Mouse (Mus musculus): ENCODE data around the gene Lgals2. TPM values are rescaled to one million over a fixed set of nuclear protein-coding genes. Genes with fewer than 3 reads are reported as not detected.

The Lgals2 gene
- total and polyA plus RNA-seq, 2 experiments from 2014 or later = 0.27 to 4.6 TPM

DNA sequence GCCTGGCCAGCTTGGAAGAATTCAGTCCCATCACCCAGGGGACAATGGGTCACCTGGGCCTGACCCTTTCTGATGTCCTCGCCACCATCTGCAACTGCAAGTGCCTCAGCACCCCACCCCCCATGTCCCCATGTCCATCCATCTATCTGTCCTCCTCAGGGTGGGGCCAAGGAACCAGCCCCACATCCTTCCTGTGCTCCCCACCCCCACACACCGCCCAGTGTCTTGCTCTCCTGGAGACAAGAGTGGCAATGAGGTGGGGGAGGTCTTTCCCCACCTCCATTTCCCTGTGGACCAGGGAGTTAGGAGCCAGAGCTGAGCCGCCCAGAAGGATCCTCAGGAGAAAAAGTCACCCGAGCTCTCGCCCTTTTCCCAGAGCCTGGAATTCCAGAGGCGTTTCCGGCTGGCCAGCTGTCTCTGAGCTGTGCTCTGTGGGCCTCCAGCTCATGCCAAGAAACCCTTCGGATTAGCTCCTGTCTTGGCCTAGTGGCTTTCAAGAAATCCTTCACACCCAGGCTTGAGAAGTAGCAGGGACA lies 19.2 kb downstream of the Lgals2 start:
- no peak overlapping the region for H3K4me3 ChIP-seq (ENCODE audit: low read depth, low read length)
- ATAC-seq (ENCODE audit: insufficient read depth, low read depth) (peak; percentile 21), DNase-seq (ENCODE audit: low spot score) (peak; percentile 63)
- H3K36me3 ChIP-seq (replicated peaks; ENCODE audit: control insufficient read depth, insufficient read depth, low read length) = no peaks in the 10 kb centered on the region
- no peaks in the 10 kb centered on the region for H3K27me3 ChIP-seq (ENCODE audit: control insufficient read depth, insufficient read depth, low read length)
- peak overlapping the region; percentile 92 for H3K27ac ChIP-seq (ENCODE audit: low read depth)
- peaks cover 30% of the 10 kb centered on the region for H3K4me1 ChIP-seq (ENCODE audit: control insufficient read depth, insufficient read depth)
- peak; percentile 92; the same call in 1 of the 2 replicates for TF ChIP-seq EP300 (IDR thresholded peaks at IDR 0.05; ENCODE audit: low read depth)
- TF ChIP-seq CTCF (IDR thresholded peaks at IDR 0.05; ENCODE audit: low read depth) = no peak
- WGBS = 40% methylated on average over 8 of the region's 8 CpGs
- H3K4me2 ChIP-seq (ENCODE audit: low read depth, low read length) = no peak overlapping the region
- H3K9me3 ChIP-seq (replicated peaks; ENCODE audit: control insufficient read depth, low read length) = no peaks in the 10 kb centered on the region
- H3K9ac ChIP-seq (replicated peaks; ENCODE audit: low read depth, low read length) = no peak overlapping the region

DNA sequence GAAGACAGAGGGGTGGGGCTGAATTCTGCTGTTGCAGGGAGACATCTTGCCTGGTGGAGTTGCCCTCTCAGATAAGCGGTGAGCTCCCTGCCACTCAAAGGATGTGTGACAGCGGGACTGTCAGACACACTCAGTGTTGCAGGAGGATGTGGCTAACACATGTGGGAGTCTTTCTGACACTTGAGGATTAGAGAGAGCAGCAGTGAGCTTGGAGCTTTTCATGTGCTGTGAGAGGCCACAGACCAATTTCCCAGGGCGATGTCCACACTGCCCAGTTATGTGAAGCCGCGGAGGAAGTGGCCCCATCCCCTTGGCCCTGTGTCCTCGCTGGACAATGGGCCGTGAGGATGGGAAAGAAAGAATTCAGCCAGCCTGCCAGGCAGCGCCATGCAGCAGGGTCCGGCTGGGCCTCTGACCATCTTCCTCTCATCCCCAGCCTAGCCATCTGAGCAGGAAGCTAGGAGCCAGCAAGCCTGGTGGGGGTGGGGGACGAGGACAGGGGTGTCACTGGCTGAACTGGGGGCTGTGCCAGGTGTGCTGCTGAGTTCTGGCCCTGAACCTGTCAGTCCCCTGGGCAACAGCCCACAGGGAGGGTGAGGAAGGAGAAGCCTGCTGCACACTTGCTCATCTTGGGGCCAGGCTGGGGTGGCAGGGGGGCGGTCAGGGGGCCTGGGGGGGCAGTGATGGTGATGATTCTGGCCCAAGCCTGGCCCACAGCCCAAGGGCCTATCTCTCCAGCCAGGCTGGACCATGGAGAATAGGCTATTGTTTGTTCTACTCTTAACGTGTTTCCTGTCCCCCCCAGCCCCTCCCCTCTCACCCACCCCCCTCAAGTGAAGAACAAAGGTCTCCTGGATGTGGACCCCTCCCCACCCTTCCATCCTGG lies 19.9 kb downstream of the Lgals2 start:
- H3K36me3 ChIP-seq (replicated peaks; ENCODE audit: control insufficient read depth, insufficient read depth, low read length) = no peaks in the 10 kb centered on the region
- 32% methylated on average over 12 of the region's 12 CpGs for WGBS
- peak; percentile 31 for ATAC-seq (ENCODE audit: insufficient read depth, low read depth)
- H3K4me2 ChIP-seq (ENCODE audit: low read depth, low read length) = peak overlapping the region; percentile 14; the same call in 1 of the 2 replicates
- peak; percentile 49 for DNase-seq (ENCODE audit: low spot score)
- H3K9me3 ChIP-seq (replicated peaks; ENCODE audit: control insufficient read depth, low read length) = no peaks in the 10 kb centered on the region
- H3K27ac ChIP-seq (ENCODE audit: low read depth) = peak overlapping the region; percentile 92
- peaks cover 31% of the 10 kb centered on the region for H3K4me1 ChIP-seq (ENCODE audit: control insufficient read depth, insufficient read depth)
- no peak overlapping the region for H3K9ac ChIP-seq (replicated peaks; ENCODE audit: low read depth, low read length)
- TF ChIP-seq EP300 (IDR thresholded peaks at IDR 0.05; ENCODE audit: low read depth) = no peak
- TF ChIP-seq CTCF (IDR thresholded peaks at IDR 0.05; ENCODE audit: low read depth) = no peak
- no peak overlapping the region for H3K4me3 ChIP-seq (ENCODE audit: low read depth, low read length)
- H3K27me3 ChIP-seq (ENCODE audit: control insufficient read depth, insufficient read depth, low read length) = no peaks in the 10 kb centered on the region

DNA sequence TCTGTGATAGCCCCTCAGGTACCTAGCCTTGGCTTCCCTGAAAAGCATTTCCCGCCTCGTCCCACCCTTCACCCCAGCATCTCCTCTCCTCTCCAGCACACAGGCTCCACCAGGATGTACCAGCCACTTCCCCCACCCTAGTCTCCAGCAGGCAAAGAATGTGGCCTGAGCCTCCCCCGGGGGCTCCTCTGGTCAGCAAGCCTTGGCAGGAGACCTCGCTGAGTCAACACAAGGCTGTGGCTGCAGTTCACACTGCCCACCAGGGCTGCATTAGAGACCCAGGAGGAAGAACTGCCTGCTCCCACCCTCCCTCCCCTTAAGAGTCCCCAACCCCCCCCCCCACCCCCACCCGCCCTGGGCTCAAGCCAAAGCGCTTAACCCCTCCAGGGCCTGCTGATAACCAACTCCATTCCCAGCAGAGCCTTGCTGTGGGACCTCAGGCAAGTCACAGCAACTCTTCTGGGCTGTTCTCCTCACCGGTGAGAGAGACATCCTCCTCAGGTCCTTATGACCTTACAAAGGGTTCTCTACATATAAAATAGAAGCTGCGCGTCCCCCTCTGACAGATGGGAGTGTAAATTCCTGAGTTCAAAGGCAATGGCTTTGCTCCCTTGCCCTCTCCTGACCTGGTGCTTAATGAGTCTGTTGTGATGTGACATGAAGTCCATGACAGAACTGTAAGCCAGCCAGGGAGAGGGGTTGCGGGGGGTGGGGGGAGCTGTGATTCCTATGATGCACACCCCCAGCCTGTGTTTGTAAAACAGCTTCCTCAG lies 20.9 kb downstream of the Lgals2 start:
- H3K4me1 ChIP-seq (ENCODE audit: control insufficient read depth, insufficient read depth) = peaks cover 31% of the 10 kb centered on the region
- ATAC-seq (ENCODE audit: insufficient read depth, low read depth) = no peak
- no peak overlapping the region for H3K9ac ChIP-seq (replicated peaks; ENCODE audit: low read depth, low read length)

DNA sequence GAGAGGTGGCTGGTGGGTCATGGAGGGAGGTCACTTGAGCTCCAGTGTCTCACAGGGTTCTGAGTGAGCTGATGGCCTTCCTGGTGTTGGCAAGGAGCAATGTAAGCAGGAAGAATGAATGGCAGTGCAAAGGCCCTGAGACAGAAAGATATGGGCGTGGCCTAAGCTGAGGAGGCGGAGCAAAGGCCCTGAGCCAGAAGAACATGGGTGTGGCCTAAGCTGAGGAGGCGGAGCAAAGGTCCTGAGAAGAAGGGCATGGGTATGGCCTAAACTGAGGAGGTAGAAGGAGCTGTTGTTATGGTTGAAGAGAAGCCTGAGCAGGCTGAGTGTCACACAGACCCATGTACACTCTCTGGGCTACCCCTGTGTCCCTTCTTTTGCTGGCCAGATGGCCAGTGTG lies 21.7 kb downstream of the Lgals2 start:
- H3K9ac ChIP-seq (replicated peaks; ENCODE audit: low read depth, low read length) = no peak overlapping the region
- peak overlapping the region; percentile 92 for H3K27ac ChIP-seq (ENCODE audit: low read depth)
- 90% methylated on average over 3 of the region's 3 CpGs for WGBS
- ATAC-seq (ENCODE audit: insufficient read depth, low read depth) = no peak
- H3K27me3 ChIP-seq (ENCODE audit: control insufficient read depth, insufficient read depth, low read length) = no peaks in the 10 kb centered on the region
- DNase-seq (ENCODE audit: low spot score) = no peak
- H3K36me3 ChIP-seq (replicated peaks; ENCODE audit: control insufficient read depth, insufficient read depth, low read length) = no peaks in the 10 kb centered on the region
- no peaks in the 10 kb centered on the region for H3K9me3 ChIP-seq (replicated peaks; ENCODE audit: control insufficient read depth, low read length)
- H3K4me1 ChIP-seq (ENCODE audit: control insufficient read depth, insufficient read depth) = peaks cover 31% of the 10 kb centered on the region
- H3K4me3 ChIP-seq (ENCODE audit: low read depth, low read length) = no peak overlapping the region
- TF ChIP-seq EP300 (IDR thresholded peaks at IDR 0.05; ENCODE audit: low read depth) = no peak
- no peak for TF ChIP-seq CTCF (IDR thresholded peaks at IDR 0.05; ENCODE audit: low read depth)
- H3K4me2 ChIP-seq (ENCODE audit: low read depth, low read length) = no peak overlapping the region

More for the DNA sequence above, 20.9 kb downstream of the Lgals2 start:
- 30% methylated on average over 10 of the region's 10 CpGs for WGBS
- Histone ChIP-seq H3K4me3 (ENCODE audit: low read depth, low read length) (no peak overlapping the region), H3K36me3 (replicated peaks; ENCODE audit: control insufficient read depth, insufficient read depth, low read length) (no peaks in the 10 kb centered on the region), H3K27me3 (ENCODE audit: control insufficient read depth, insufficient read depth, low read length) (no peaks in the 10 kb centered on the region), H3K4me2 (ENCODE audit: low read depth, low read length) (no peak overlapping the region), H3K9me3 (replicated peaks; ENCODE audit: control insufficient read depth, low read length) (no peaks in the 10 kb centered on the region), H3K27ac (ENCODE audit: low read depth) (peak overlapping the region; percentile 92)
- TF ChIP-seq CTCF (IDR thresholded peaks at IDR 0.05; ENCODE audit: low read depth) (no peak), EP300 (IDR thresholded peaks at IDR 0.05; ENCODE audit: low read depth) (no peak)
- DNase-seq (ENCODE audit: low spot score) = no peak

DNA sequence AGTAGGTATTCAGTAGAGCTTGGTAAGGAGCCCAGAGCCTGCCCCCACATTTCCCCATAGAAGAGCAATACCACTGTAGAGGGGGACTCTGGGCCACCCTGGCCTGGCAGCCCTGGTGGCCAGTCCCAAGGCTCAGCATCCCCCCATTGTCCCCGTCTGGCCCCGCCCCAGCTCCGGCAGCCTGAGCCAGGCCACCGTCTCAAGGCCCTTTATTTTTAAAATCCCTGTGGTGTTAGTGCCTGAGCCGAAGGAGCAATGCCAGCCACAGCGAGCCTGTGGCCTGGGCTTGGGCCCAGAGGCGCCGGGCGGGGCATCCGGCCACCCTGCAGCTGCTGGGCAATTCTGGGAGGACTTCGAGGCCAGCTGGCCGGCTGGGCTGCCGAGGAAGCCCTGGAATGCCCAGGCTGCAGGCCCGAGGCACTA lies 22.6 kb downstream of the Lgals2 start:
- H3K4me1 ChIP-seq (ENCODE audit: control insufficient read depth, insufficient read depth) = peaks cover 31% of the 10 kb centered on the region
- 0 out of 2 replicates have a peak, but pooled peaks cover 8% of the 10 kb centered on the region for H3K27me3 ChIP-seq (ENCODE audit: control insufficient read depth, insufficient read depth, low read length)
- peak overlapping the region; percentile 92 for H3K27ac ChIP-seq (ENCODE audit: low read depth)
- peak; percentile 59 for ATAC-seq (ENCODE audit: insufficient read depth, low read depth)
- peak overlapping the region; percentile 4; the same call in 1 of the 2 replicates for H3K4me2 ChIP-seq (ENCODE audit: low read depth, low read length)
- no peak overlapping the region for H3K9ac ChIP-seq (replicated peaks; ENCODE audit: low read depth, low read length)
- peak; percentile 72 for DNase-seq (ENCODE audit: low spot score)
- no peaks in the 10 kb centered on the region for H3K36me3 ChIP-seq (replicated peaks; ENCODE audit: control insufficient read depth, insufficient read depth, low read length)
- no peaks in the 10 kb centered on the region for H3K9me3 ChIP-seq (replicated peaks; ENCODE audit: control insufficient read depth, low read length)
- WGBS = 20% methylated on average over 14 of the region's 14 CpGs
- no peak overlapping the region for H3K4me3 ChIP-seq (ENCODE audit: low read depth, low read length)
- TF ChIP-seq CTCF (IDR thresholded peaks at IDR 0.05; ENCODE audit: low read depth) = peak; percentile 3; the same call in 1 of the 2 replicates
- no peak; the same call in 1 of the 2 replicates for TF ChIP-seq EP300 (IDR thresholded peaks at IDR 0.05; ENCODE audit: low read depth)

All from heart, postnatal 0 days (tissue).